Mouse (Mus musculus) kidney, embryonic 15.5 days (tissue): ENCODE measurements around the gene Sh3gl2. TPM values are rescaled to one million over a fixed set of nuclear protein-coding genes. Genes with fewer than 3 reads are reported as not detected.

Source experiments
- ATAC-seq: fragments of 200-750 bp; cut with Nextera tagmentation; replicated peaks from 2 replicates; pipeline ENCODE4 v1.8.0; 2017; ENCODE audit warnings: moderate TSS enrichment; ENCODE audit not compliant: low FRiP score
- H3K27ac ChIP-seq: fragments of 300-500 bp; sonication (generic); 2 replicates; pipeline ENCODE4 v1.5.1; 2015; ENCODE audit warnings: mild to moderate bottlenecking, inconsistent platforms
- H3K27me3 ChIP-seq: fragments of 300-500 bp; sonication (generic); 2 replicates; pipeline ENCODE4 v1.6.1; 2015; ENCODE audit warnings: inconsistent platforms
- H3K36me3 ChIP-seq: fragments of 300-500 bp; sonication (generic); 2 replicates; pipeline ENCODE4 v1.6.1; 2015; ENCODE audit warnings: inconsistent platforms
- H3K4me1 ChIP-seq: fragments of 300-500 bp; sonication (generic); 2 replicates; pipeline ENCODE4 v1.6.1; 2015; ENCODE audit warnings: inconsistent platforms
- H3K4me2 ChIP-seq: fragments of 300-500 bp; sonication (generic); 2 replicates; pipeline ENCODE4 v1.6.1; 2015; ENCODE audit warnings: moderate library complexity, mild to moderate bottlenecking, inconsistent platforms
- H3K4me3 ChIP-seq: fragments of 300-500 bp; sonication (generic); replicated peaks from 2 replicates; pipeline ENCODE4 v1.5.1; 2015; ENCODE audit warnings: mild to moderate bottlenecking, inconsistent platforms
- H3K9ac ChIP-seq: fragments of 300-500 bp; sonication (generic); 2 replicates; pipeline ENCODE4 v1.6.1; 2015; ENCODE audit warnings: mild to moderate bottlenecking, inconsistent platforms
- H3K9me3 ChIP-seq: fragments of 300-500 bp; sonication (generic); replicated peaks from 2 replicates; pipeline ENCODE4 v1.6.1; 2016; ENCODE audit warnings: inconsistent platforms
- WGBS: fragments of 180-500 bp; shearing (Covaris S2); methylation state at CpG from one replicate; pipeline ENCODE4 v1.1.7; 2015; ENCODE audit warnings: mixed read lengths; 5-methylcytosine and 5-hydroxymethylcytosine counted together
- polyA plus RNA-seq: library from polyadenylated mRNA; unstranded; fragments of >200 nt; fragmentation: Nextera tagmentation; extraction: Ambion mirVana; gene quantifications from 2 replicates; pipeline ENCODE4 v1.2.1, GENCODE M21; 2015

Gene Sh3gl2
- polyA plus RNA-seq = 16.6 and 16.8 TPM in 2 replicates

DNA sequence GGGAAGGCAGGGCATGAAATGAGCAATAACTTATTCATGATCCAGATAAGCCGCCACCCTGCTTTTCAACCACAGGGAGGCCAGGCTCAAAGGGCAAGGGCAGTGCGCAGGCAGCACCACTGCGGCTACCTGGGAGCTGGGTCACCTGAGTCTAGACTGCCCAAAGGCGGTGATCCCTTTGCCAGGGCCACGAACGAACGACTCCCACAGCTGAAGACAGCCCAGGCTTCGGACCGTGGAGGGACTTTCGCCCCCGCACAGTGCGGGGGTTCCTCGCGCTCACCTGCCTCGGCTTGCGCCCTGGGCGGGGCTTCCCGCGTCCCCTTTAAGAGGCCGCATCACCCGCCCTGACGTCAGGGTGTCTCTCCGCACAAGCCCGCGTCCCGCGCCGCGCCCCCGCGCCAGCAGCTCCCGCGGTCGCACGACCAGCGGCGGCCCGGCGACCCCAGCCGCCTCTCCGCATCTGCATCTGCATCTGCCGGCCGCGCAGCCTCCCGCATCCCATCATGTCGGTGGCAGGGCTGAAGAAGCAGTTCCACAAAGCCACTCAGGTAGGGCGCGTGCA lies at the start of gene Sh3gl2:
Sh3gl2 (plus strand) TSS at position 56 of the 565 bp plus-strand sequence.
- Histone ChIP-seq H3K9me3 (no peaks in the 10 kb centered on the region), H3K4me2 (peak within 1 kb of the TSS; percentile 96), H3K4me3 (peak within 1 kb of the TSS; percentile 82), H3K27ac (peak within 1 kb of the TSS; percentile 78), H3K36me3 (no peaks in the 10 kb centered on the region), H3K9ac (peak within 1 kb of the TSS; percentile 62), H3K4me1 (peaks cover 5% of the 10 kb centered on the region), H3K27me3 (peaks cover 45% of the 10 kb centered on the region)
- ATAC-seq = peak; percentile 89
- WGBS = under 1% methylated on average over 48 of the region's 48 CpGs

GRCm38 (mm10) chr4:85161156-85161555 lies 43.8 kb upstream of the Sh3gl2 start:
- Histone ChIP-seq H3K27me3 (no peaks in the 10 kb centered on the region; the same call in 1 of the 2 replicates), H3K9me3 (no peaks in the 10 kb centered on the region), H3K36me3 (no peaks in the 10 kb centered on the region), H3K4me2 (no peak overlapping the region), H3K4me3 (no peak overlapping the region), H3K4me1 (no peaks in the 10 kb centered on the region; the same call in 1 of the 2 replicates), H3K27ac (no peak overlapping the region), H3K9ac (no peak overlapping the region)
- no peak for ATAC-seq
- 47% methylated on average over 4 of the region's 4 CpGs for WGBS

- H3K9ac ChIP-seq = no peak overlapping the region
- no peak overlapping the region for H3K4me3 ChIP-seq
- H3K27me3 ChIP-seq = no peaks in the 10 kb centered on the region; the same call in 1 of the 2 replicates
- peak; percentile 80 for ATAC-seq
- 26% methylated on average over 27 of the region's 27 CpGs for WGBS
- no peaks in the 10 kb centered on the region; the same call in 1 of the 2 replicates for H3K4me1 ChIP-seq
- H3K36me3 ChIP-seq = no peaks in the 10 kb centered on the region
- peak overlapping the region; percentile 37 for H3K4me2 ChIP-seq
- H3K27ac ChIP-seq = no peak overlapping the region
- H3K9me3 ChIP-seq = no peaks in the 10 kb centered on the region
Measured at GRCm38 (mm10) chr4:85162468-85163312, 42.2 kb upstream of the Sh3gl2 start.

DNA sequence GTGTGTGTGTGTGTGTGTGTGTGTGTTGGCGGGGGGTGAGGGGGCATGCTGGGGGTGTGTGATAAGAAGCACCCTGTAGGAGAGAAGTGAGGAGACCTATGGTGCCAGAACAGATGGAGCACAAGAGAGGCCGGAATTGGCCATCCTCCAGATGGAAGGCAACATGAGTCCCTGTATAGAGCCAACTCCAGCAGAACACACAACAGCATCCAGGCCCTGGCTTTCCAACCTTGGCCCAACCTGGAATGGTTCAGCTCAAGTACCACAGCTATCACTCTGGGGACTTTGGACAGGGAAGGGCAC lies 41.7 kb upstream of the Sh3gl2 start:
- Histone ChIP-seq H3K27ac (no peak overlapping the region), H3K4me2 (no peak overlapping the region), H3K36me3 (no peaks in the 10 kb centered on the region), H3K27me3 (no peaks in the 10 kb centered on the region; the same call in 1 of the 2 replicates), H3K9me3 (no peaks in the 10 kb centered on the region), H3K9ac (no peak overlapping the region), H3K4me3 (no peak overlapping the region), H3K4me1 (no peaks in the 10 kb centered on the region; the same call in 1 of the 2 replicates)
- 93% methylated on average over 2 of the region's 2 CpGs for WGBS
- no peak for ATAC-seq

- ATAC-seq = no peak
- Histone ChIP-seq H3K27me3 (no peaks in the 10 kb centered on the region), H3K27ac (no peak overlapping the region), H3K4me1 (no peaks in the 10 kb centered on the region; the same call in 1 of the 2 replicates), H3K36me3 (no peaks in the 10 kb centered on the region), H3K9ac (no peak overlapping the region), H3K9me3 (no peaks in the 10 kb centered on the region), H3K4me2 (no peak overlapping the region), H3K4me3 (no peak overlapping the region)
- 95% methylated on average over 12 of the region's 12 CpGs for WGBS
Measured at GRCm38 (mm10) chr4:85168001-85168400, 36.9 kb upstream of the Sh3gl2 start.

GRCm38 (mm10) chr4:85175466-85175865 lies 29.5 kb upstream of the Sh3gl2 start:
- H3K9ac ChIP-seq = no peak overlapping the region
- no peak for ATAC-seq
- H3K4me2 ChIP-seq = no peak overlapping the region
- H3K27ac ChIP-seq = no peak overlapping the region
- no peak overlapping the region for H3K4me3 ChIP-seq
- H3K27me3 ChIP-seq = no peaks in the 10 kb centered on the region
- H3K36me3 ChIP-seq = no peaks in the 10 kb centered on the region
- no peaks in the 10 kb centered on the region for H3K9me3 ChIP-seq
- H3K4me1 ChIP-seq = no peaks in the 10 kb centered on the region
- WGBS = 82% methylated on average over 4 of the region's 4 CpGs

GRCm38 (mm10) chr4:85178394-85179051 lies 26.4 kb upstream of the Sh3gl2 start:
- ATAC-seq = peak; percentile 56; the same call in 1 of the 2 replicates
- no peaks in the 10 kb centered on the region for H3K36me3 ChIP-seq
- H3K4me2 ChIP-seq = no peak overlapping the region
- no peak overlapping the region for H3K4me3 ChIP-seq
- no peak overlapping the region for H3K9ac ChIP-seq
- H3K27ac ChIP-seq = no peak overlapping the region
- H3K9me3 ChIP-seq = no peaks in the 10 kb centered on the region
- H3K4me1 ChIP-seq = no peaks in the 10 kb centered on the region
- 29% methylated on average over 9 of the region's 9 CpGs for WGBS
- no peaks in the 10 kb centered on the region for H3K27me3 ChIP-seq

GRCm38 (mm10) chr4:85186011-85186410 lies 18.9 kb upstream of the Sh3gl2 start:
- H3K9me3 ChIP-seq = no peaks in the 10 kb centered on the region
- WGBS = 61% methylated on average over 4 of the region's 4 CpGs
- no peak overlapping the region for H3K4me2 ChIP-seq
- H3K4me3 ChIP-seq = no peak overlapping the region
- ATAC-seq = no peak
- no peaks in the 10 kb centered on the region for H3K4me1 ChIP-seq
- no peaks in the 10 kb centered on the region for H3K36me3 ChIP-seq
- no peak overlapping the region for H3K27ac ChIP-seq
- no peak overlapping the region for H3K9ac ChIP-seq
- no peaks in the 10 kb centered on the region for H3K27me3 ChIP-seq

- H3K9me3 ChIP-seq = no peaks in the 10 kb centered on the region
- no peak for ATAC-seq
- WGBS = 53% methylated on average over 4 of the region's 4 CpGs
- H3K9ac ChIP-seq = no peak overlapping the region
- H3K36me3 ChIP-seq = no peaks in the 10 kb centered on the region
- H3K4me2 ChIP-seq = no peak overlapping the region
- H3K27ac ChIP-seq = no peak overlapping the region
- 0 out of 2 replicates have a peak, but pooled peaks cover under 1% of the 10 kb centered on the region for H3K27me3 ChIP-seq
- H3K4me3 ChIP-seq = no peak overlapping the region
- H3K4me1 ChIP-seq = no peaks in the 10 kb centered on the region
Measured at GRCm38 (mm10) chr4:85196201-85196600, 8.7 kb upstream of the Sh3gl2 start.

DNA sequence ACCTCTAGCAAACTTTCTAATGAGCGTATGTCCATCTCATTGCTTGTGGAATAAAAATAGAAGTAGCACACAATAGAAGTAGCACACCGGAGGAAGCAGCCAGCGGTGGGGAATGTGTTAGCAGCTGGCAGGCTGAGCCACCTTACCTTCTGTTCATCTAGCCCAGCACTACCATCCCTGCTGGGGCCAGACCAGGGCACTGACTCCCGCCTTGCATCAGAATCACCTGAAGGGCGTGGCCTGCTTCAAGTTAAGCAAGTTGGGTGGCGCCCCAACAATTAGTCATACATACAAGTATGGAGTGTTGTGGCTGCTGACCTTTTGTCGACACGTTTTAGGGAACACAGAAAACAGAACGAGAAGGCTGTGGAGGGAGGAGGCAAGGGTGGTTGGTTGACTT lies 6.5 kb upstream of the Sh3gl2 start:
- H3K36me3 ChIP-seq = no peaks in the 10 kb centered on the region
- H3K27ac ChIP-seq = no peak overlapping the region
- H3K9ac ChIP-seq = no peak overlapping the region
- no peaks in the 10 kb centered on the region for H3K4me1 ChIP-seq
- 89% methylated on average over 9 of the region's 9 CpGs for WGBS
- ATAC-seq = no peak
- peaks cover 11% of the 10 kb centered on the region for H3K27me3 ChIP-seq
- H3K9me3 ChIP-seq = no peaks in the 10 kb centered on the region
- no peak overlapping the region for H3K4me3 ChIP-seq
- no peak overlapping the region for H3K4me2 ChIP-seq

DNA sequence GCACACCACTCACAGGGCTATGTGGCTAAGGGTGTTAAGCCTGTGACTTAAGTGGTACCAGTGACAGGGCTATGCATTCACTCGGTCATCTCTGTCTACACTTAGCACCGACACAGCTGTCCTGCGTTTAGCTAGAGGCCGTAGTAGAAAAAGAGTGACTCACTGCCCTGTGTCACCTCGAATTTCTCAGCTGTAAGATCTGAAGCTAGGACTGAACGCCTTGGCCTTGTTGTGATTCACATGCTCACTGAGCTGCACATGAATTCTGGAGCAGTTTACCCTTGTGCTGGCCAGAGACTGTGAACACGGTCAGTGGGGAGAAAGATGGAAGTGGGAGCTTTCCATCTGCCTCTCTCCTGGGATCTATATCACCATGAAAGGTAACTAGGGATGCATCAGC lies 2.3 kb upstream of the Sh3gl2 start:
- no peak overlapping the region for H3K27ac ChIP-seq
- no peak overlapping the region for H3K4me3 ChIP-seq
- peaks cover 42% of the 10 kb centered on the region for H3K27me3 ChIP-seq
- no peak for ATAC-seq
- WGBS = 56% methylated on average over 7 of the region's 7 CpGs
- peaks cover 5% of the 10 kb centered on the region for H3K4me1 ChIP-seq
- no peaks in the 10 kb centered on the region for H3K36me3 ChIP-seq
- no peak overlapping the region for H3K9ac ChIP-seq
- H3K9me3 ChIP-seq = no peaks in the 10 kb centered on the region
- no peak overlapping the region for H3K4me2 ChIP-seq

GRCm38 (mm10) chr4:85205636-85206211 lies 798 bp downstream of the Sh3gl2 start:
- H3K4me2 ChIP-seq = peak overlapping the region; percentile 96
- H3K27ac ChIP-seq = peak overlapping the region; percentile 78
- H3K36me3 ChIP-seq = no peaks in the 10 kb centered on the region
- peak overlapping the region; percentile 82 for H3K4me3 ChIP-seq
- H3K9me3 ChIP-seq = no peaks in the 10 kb centered on the region
- H3K9ac ChIP-seq = peak overlapping the region; percentile 62
- peak; percentile 80 for ATAC-seq
- peaks cover 45% of the 10 kb centered on the region for H3K27me3 ChIP-seq
- H3K4me1 ChIP-seq = peaks cover 5% of the 10 kb centered on the region
- under 1% methylated on average over 43 of the region's 43 CpGs for WGBS
